Mouse (Mus musculus): Measurements from ENCODE around the gene Gm47289.

DNA sequence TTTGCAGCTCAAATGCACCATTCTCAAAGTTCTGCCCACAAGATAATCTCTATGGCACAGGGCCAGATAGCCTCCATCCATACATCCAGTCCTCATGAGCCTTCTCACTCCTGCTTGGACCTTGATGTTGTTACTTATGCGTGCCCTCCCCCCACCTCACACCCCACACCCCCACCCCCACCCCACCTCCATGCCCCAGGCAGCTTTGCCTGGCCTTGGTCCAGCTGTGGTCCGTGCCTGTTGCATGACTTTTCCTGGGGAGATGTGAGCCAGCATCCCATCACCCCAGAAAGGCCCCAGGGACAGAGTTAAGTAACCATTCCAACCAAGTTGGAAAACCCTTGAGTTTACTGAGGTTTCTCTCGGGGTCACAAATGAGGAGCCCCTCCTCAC, 38.8 kb upstream of the Gm47289 start:
- TF ChIP-seq CTCF (IDR thresholded peaks at IDR 0.05; ENCODE audit: low read depth, low read length) (no peak), POLR2A (IDR thresholded peaks at IDR 0.05; ENCODE audit: extremely low read depth, insufficient read depth, low read length) (no peak)
